Mouse (Mus musculus) CD4-positive, CD25-positive, alpha-beta regulatory T cell (primary cell): ENCODE measurements around the gene Cxcl12. TPM values are rescaled to one million over a fixed set of nuclear protein-coding genes. Genes with fewer than 3 reads are reported as not detected.

ENCODE experiments used
- polyA plus RNA-seq: library from polyadenylated mRNA; unstranded; fragments of 100-300 nt; shearing (Covaris generic); gene quantifications from one replicate; pipeline ENCODE4 v1.2.1, GENCODE M21; 2017

The Cxcl12 gene
- not detected for polyA plus RNA-seq

GRCm38 (mm10) chr6:117168321-117169011, at the start of gene Cxcl12:
Gene Cxcl12 (plus strand): TSS chr6:117168535.

